Mouse (Mus musculus): ENCODE data around the gene Slc8a2. TPM values are rescaled to one million over a fixed set of nuclear protein-coding genes. Genes with fewer than 3 reads are reported as not detected.

Gene Slc8a2
- polyA plus RNA-seq, 1 experiment, result 1.2 TPM

- Histone ChIP-seq H3K36me3 (ENCODE audit: control insufficient read depth, insufficient read depth, low read length) (no peaks in the 10 kb centered on the region), H3K4me3 (ENCODE audit: control insufficient read depth, insufficient read depth, low read length) (no peak overlapping the region), H3K4me1 (replicated peaks; ENCODE audit: control insufficient read depth, insufficient read depth, low read length) (peaks cover 82% of the 10 kb centered on the region), H3K27me3 (ENCODE audit: control insufficient read depth, insufficient read depth, low read length) (no peaks in the 10 kb centered on the region), H3K27ac (ENCODE audit: control insufficient read depth, insufficient read depth, low read length) (no peak overlapping the region)
- TF ChIP-seq CTCF (IDR thresholded peaks at IDR 0.05; ENCODE audit: borderline replicate concordance, control insufficient read depth, extremely low read depth, insufficient read depth, low read length, poor library complexity) (no peak), POLR2A (IDR thresholded peaks at IDR 0.05; ENCODE audit: control insufficient read depth, extremely low read depth, insufficient read depth, low read length, poor library complexity) (no peak)
- 88% methylated on average over 15 of the region's 15 CpGs for WGBS
- DNase-seq, result no peak
These were observed 73.3 kb downstream of the Slc8a2 start for GRCm38 (mm10) chr7:16202756-16203504.

GRCm38 (mm10) chr7:16203505-16203903 is 73.9 kb downstream of the Slc8a2 start:
- 96% methylated on average over 13 of the region's 13 CpGs for WGBS
- Histone ChIP-seq H3K4me3 (ENCODE audit: control insufficient read depth, insufficient read depth, low read length) (no peak overlapping the region), H3K27ac (ENCODE audit: control insufficient read depth, insufficient read depth, low read length) (no peak overlapping the region), H3K27me3 (ENCODE audit: control insufficient read depth, insufficient read depth, low read length) (no peaks in the 10 kb centered on the region), H3K4me1 (replicated peaks; ENCODE audit: control insufficient read depth, insufficient read depth, low read length) (peaks cover 80% of the 10 kb centered on the region), H3K36me3 (ENCODE audit: control insufficient read depth, insufficient read depth, low read length) (no peaks in the 10 kb centered on the region)
- no peak for TF ChIP-seq CTCF (IDR thresholded peaks at IDR 0.05; ENCODE audit: borderline replicate concordance, control insufficient read depth, extremely low read depth, insufficient read depth, low read length, poor library complexity)
- TF ChIP-seq POLR2A (IDR thresholded peaks at IDR 0.05; ENCODE audit: control insufficient read depth, extremely low read depth, insufficient read depth, low read length, poor library complexity), result no peak
- no peak for DNase-seq

GRCm38 (mm10) chr7:16204791-16205190 is 75.2 kb downstream of the Slc8a2 start:
- DNase-seq, result no peak
- WGBS, result 27% methylated on average over 9 of the region's 9 CpGs
- TF ChIP-seq CTCF (IDR thresholded peaks at IDR 0.05; ENCODE audit: borderline replicate concordance, control insufficient read depth, extremely low read depth, insufficient read depth, low read length, poor library complexity), result no peak
- no peak for TF ChIP-seq POLR2A (IDR thresholded peaks at IDR 0.05; ENCODE audit: control insufficient read depth, extremely low read depth, insufficient read depth, low read length, poor library complexity)

GRCm38 (mm10) chr7:16207076-16207475 is 77.5 kb downstream of the Slc8a2 start:
- no peak overlapping the region for H3K4me3 ChIP-seq (ENCODE audit: control insufficient read depth, insufficient read depth, low read length)
- H3K27ac ChIP-seq (ENCODE audit: control insufficient read depth, insufficient read depth, low read length), result peak overlapping the region; percentile 72
- no peaks in the 10 kb centered on the region for H3K36me3 ChIP-seq (ENCODE audit: control insufficient read depth, insufficient read depth, low read length)
- 18% methylated on average over 7 of the region's 7 CpGs for WGBS
- peaks cover 52% of the 10 kb centered on the region for H3K4me1 ChIP-seq (replicated peaks; ENCODE audit: control insufficient read depth, insufficient read depth, low read length)
- TF ChIP-seq POLR2A (IDR thresholded peaks at IDR 0.05; ENCODE audit: control insufficient read depth, extremely low read depth, insufficient read depth, low read length, poor library complexity) (peak; percentile 34; the same call in 1 of the 2 replicates), CTCF (IDR thresholded peaks at IDR 0.05; ENCODE audit: borderline replicate concordance, control insufficient read depth, extremely low read depth, insufficient read depth, low read length, poor library complexity) (0 out of 2 replicates have a peak, but pooled peaks have one; percentile 32)
- H3K27me3 ChIP-seq (ENCODE audit: control insufficient read depth, insufficient read depth, low read length), result no peaks in the 10 kb centered on the region
- peak; percentile 77 for DNase-seq

More at GRCm38 (mm10) chr7:16204791-16205190, 75.2 kb downstream of the Slc8a2 start:
- Histone ChIP-seq H3K4me1 (replicated peaks; ENCODE audit: control insufficient read depth, insufficient read depth, low read length) (peaks cover 68% of the 10 kb centered on the region), H3K27ac (ENCODE audit: control insufficient read depth, insufficient read depth, low read length) (peak overlapping the region; percentile 29; the same call in 1 of the 2 replicates), H3K36me3 (ENCODE audit: control insufficient read depth, insufficient read depth, low read length) (no peaks in the 10 kb centered on the region), H3K4me3 (ENCODE audit: control insufficient read depth, insufficient read depth, low read length) (no peak overlapping the region), H3K27me3 (ENCODE audit: control insufficient read depth, insufficient read depth, low read length) (no peaks in the 10 kb centered on the region)

GRCm38 (mm10) chr7:16207496-16207895 is 77.9 kb downstream of the Slc8a2 start:
- 50% methylated on average over 10 of the region's 10 CpGs for WGBS
- no peak overlapping the region for H3K4me3 ChIP-seq (ENCODE audit: control insufficient read depth, insufficient read depth, low read length)
- DNase-seq, result peak; percentile 40

GRCm38 (mm10) chr7:16208781-16209665 is 79.4 kb downstream of the Slc8a2 start:
- TF ChIP-seq POLR2A (IDR thresholded peaks at IDR 0.05; ENCODE audit: control insufficient read depth, extremely low read depth, insufficient read depth, low read length, poor library complexity), result no peak
- no peak for TF ChIP-seq CTCF (IDR thresholded peaks at IDR 0.05; ENCODE audit: borderline replicate concordance, control insufficient read depth, extremely low read depth, insufficient read depth, low read length, poor library complexity)
- H3K4me1 ChIP-seq (replicated peaks; ENCODE audit: control insufficient read depth, insufficient read depth, low read length), result peaks cover 49% of the 10 kb centered on the region
- H3K27ac ChIP-seq (ENCODE audit: control insufficient read depth, insufficient read depth, low read length), result no peak overlapping the region

More at GRCm38 (mm10) chr7:16207496-16207895, 77.9 kb downstream of the Slc8a2 start:
- 0 out of 2 replicates have a peak, but pooled peaks cover under 1% of the 10 kb centered on the region for H3K36me3 ChIP-seq (ENCODE audit: control insufficient read depth, insufficient read depth, low read length)
- H3K27ac ChIP-seq (ENCODE audit: control insufficient read depth, insufficient read depth, low read length), result peak overlapping the region; percentile 72
- peaks cover 52% of the 10 kb centered on the region for H3K4me1 ChIP-seq (replicated peaks; ENCODE audit: control insufficient read depth, insufficient read depth, low read length)
- TF ChIP-seq POLR2A (IDR thresholded peaks at IDR 0.05; ENCODE audit: control insufficient read depth, extremely low read depth, insufficient read depth, low read length, poor library complexity) (no peak), CTCF (IDR thresholded peaks at IDR 0.05; ENCODE audit: borderline replicate concordance, control insufficient read depth, extremely low read depth, insufficient read depth, low read length, poor library complexity) (no peak)
- no peaks in the 10 kb centered on the region for H3K27me3 ChIP-seq (ENCODE audit: control insufficient read depth, insufficient read depth, low read length)

More at GRCm38 (mm10) chr7:16208781-16209665, 79.4 kb downstream of the Slc8a2 start:
- 97% methylated on average over 21 of the region's 21 CpGs for WGBS
- no peak for DNase-seq
- Histone ChIP-seq H3K36me3 (ENCODE audit: control insufficient read depth, insufficient read depth, low read length) (0 out of 2 replicates have a peak, but pooled peaks cover 3% of the 10 kb centered on the region), H3K4me3 (ENCODE audit: control insufficient read depth, insufficient read depth, low read length) (no peak overlapping the region), H3K27me3 (ENCODE audit: control insufficient read depth, insufficient read depth, low read length) (no peaks in the 10 kb centered on the region)

Other genes with a start within 250 kb of the Slc8a2 start
- 0.16 TPM in 1 of 2 replicates, not detected in the other for gene Crx, start 249.9 kb upstream of the Slc8a2 start, polyA plus RNA-seq (2012; rRNA removed)
- 0.55 TPM in 1 of 2 replicates, not detected in the other for gene Crxos, start 247.2 kb upstream of the Slc8a2 start, polyA plus RNA-seq (2012; rRNA removed)
- gene Selenow, start 207.4 kb upstream of the Slc8a2 start, polyA plus RNA-seq (2012; rRNA removed), result 408 and 474 TPM in 2 replicates
- gene Nop53, start 183.8 kb upstream of the Slc8a2 start, polyA plus RNA-seq (2012; rRNA removed), result 170 and 192 TPM in 2 replicates
- gene Ehd2, start 162.3 kb upstream of the Slc8a2 start, polyA plus RNA-seq (2012; rRNA removed), result 15.0 and 17.4 TPM in 2 replicates
- 57.0 and 78.5 TPM in 2 replicates for gene Bicra, start 81.9 kb upstream of the Slc8a2 start, polyA plus RNA-seq (2012; rRNA removed)
- gene Zfp541, start 68.0 kb upstream of the Slc8a2 start, polyA plus RNA-seq (2012; rRNA removed), result 0.04 and 0.11 TPM in 2 replicates
- 256 TPM in 2 replicates for gene Napa, start 31.4 kb upstream of the Slc8a2 start, polyA plus RNA-seq (2012; rRNA removed)
- 27.4 and 28.1 TPM in 2 replicates for gene Kptn, start 9.9 kb upstream of the Slc8a2 start, polyA plus RNA-seq (2012; rRNA removed)
- gene Meis3, start 45.3 kb downstream of the Slc8a2 start, polyA plus RNA-seq (2012; rRNA removed), result 65.2 and 66.8 TPM in 2 replicates
- gene Dhx34, start 92.2 kb downstream of the Slc8a2 start, polyA plus RNA-seq (2012; rRNA removed), result 72.3 and 86.9 TPM in 2 replicates
- gene C5ar2, start 114.3 kb downstream of the Slc8a2 start, polyA plus RNA-seq (2012; rRNA removed), result 0.26 and 0.46 TPM in 2 replicates
- gene C5ar1, start 129.7 kb downstream of the Slc8a2 start, polyA plus RNA-seq (2012; rRNA removed), result 3.2 and 4.1 TPM in 2 replicates
- 44.7 and 62.2 TPM in 2 replicates for gene Inafm1, start 143.8 kb downstream of the Slc8a2 start, polyA plus RNA-seq (2012; rRNA removed)
- gene Ccdc9, start 157.0 kb downstream of the Slc8a2 start, polyA plus RNA-seq (2012; rRNA removed), result 39.4 and 43.0 TPM in 2 replicates
- gene Bbc3, start 178.6 kb downstream of the Slc8a2 start, polyA plus RNA-seq (2012; rRNA removed), result 49.8 and 84.9 TPM in 2 replicates

All from thymus, adult 2 months (tissue).